Mouse (Mus musculus) C2C12 (cell line): ENCODE data around the gene Ppp2r5e.

ENCODE experiments used
- CTCF ChIP-seq: IDR thresholded peaks from one replicate; pipeline ENCODE4 v1.5.1; 2011; ENCODE audit not compliant: control insufficient read depth, insufficient read depth, insufficient read length
- FOSL1 ChIP-seq: IDR thresholded peaks from one replicate; pipeline ENCODE4 v1.8.0; 2011; ENCODE audit warnings: mild to moderate bottlenecking, low read length; ENCODE audit not compliant: poor library complexity, insufficient read depth, severe bottlenecking
- MYOD1 ChIP-seq: IDR thresholded peaks from one replicate; pipeline ENCODE4 v1.6.1; 2011; ENCODE audit warnings: low read depth; ENCODE audit not compliant: control insufficient read depth, insufficient read length
- MYOG ChIP-seq: IDR thresholded peaks from one replicate; pipeline ENCODE4 v1.6.1; 2011; ENCODE audit not compliant: control insufficient read depth, insufficient read length; ENCODE audit errors: extremely low read depth
- USF1 ChIP-seq: IDR thresholded peaks from one replicate; pipeline ENCODE4 v1.6.1; 2011; ENCODE audit warnings: low read depth, mild to moderate bottlenecking, control low read depth, moderate library complexity

DNA sequence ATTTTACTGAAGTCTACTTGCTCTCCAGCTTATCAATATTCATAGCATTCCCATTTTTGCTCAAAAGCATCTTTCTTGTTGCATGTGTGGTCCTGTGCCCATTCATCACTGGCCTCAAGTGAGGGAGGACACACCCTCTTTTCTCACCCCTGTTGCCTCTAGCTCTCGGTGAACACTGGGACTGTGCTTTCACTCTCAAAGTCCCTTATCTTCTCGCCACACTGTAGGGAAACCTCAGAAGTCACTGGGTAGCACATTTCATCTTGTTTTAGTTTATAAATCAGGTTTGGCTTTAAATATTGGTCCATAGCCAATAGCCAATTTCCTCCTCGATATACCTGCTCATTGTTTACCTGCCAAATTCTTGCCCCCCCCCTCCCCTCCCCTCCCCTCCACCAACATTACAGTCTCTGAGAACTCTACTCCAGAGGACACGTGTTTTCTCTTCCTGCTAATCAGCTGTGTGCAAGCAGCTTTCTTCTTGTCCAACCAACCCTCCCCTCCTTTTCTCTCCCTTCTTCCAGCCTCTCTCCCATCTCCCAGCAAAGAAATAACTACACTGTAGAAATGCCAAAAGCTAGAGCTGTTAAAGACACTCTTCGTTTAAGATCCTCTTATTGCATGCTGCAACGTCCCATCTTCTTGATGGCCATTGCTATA is 90.9 kb downstream of the Ppp2r5e start:
- TF ChIP-seq CTCF (no peak), FOSL1 (no peak), USF1 (no peak), MYOD1 (no peak), MYOG (no peak)
